Mouse (Mus musculus) heart, embryonic 13.5 days (tissue): ENCODE results near the gene Gipr. TPM values are rescaled to one million over a fixed set of nuclear protein-coding genes. Genes with fewer than 3 reads are reported as not detected.
"Not testable (repeated sequence)": the region's sequence is repeated elsewhere in the genome, so short reads cannot be mapped to it uniquely, and the experiment has no call there.

Experiments used
- ATAC-seq: fragments of 200-750 bp; cut with Nextera tagmentation; 2 replicates; pipeline ENCODE4 v1.8.0; 2017; ENCODE audit warnings: moderate TSS enrichment; ENCODE audit not compliant: insufficient number of reproducible peaks, low FRiP score, low TSS enrichment; ENCODE audit errors: extremely low read depth
- H3K27ac ChIP-seq: fragments of 300-500 bp; sonication (generic); replicated peaks from 2 replicates; pipeline ENCODE4 v1.5.1; 2015; ENCODE audit warnings: moderate library complexity, mild to moderate bottlenecking, inconsistent platforms
- H3K27me3 ChIP-seq: fragments of 300-500 bp; sonication (generic); replicated peaks from 2 replicates; pipeline ENCODE4 v1.6.1; 2015; ENCODE audit warnings: mild to moderate bottlenecking, inconsistent platforms
- H3K36me3 ChIP-seq: fragments of 300-500 bp; sonication (generic); 2 replicates; pipeline ENCODE4 v1.6.1; 2015; ENCODE audit warnings: mild to moderate bottlenecking, inconsistent platforms
- H3K4me1 ChIP-seq: fragments of 300-500 bp; sonication (generic); 2 replicates; pipeline ENCODE4 v1.6.1; 2015; ENCODE audit warnings: inconsistent platforms
- H3K4me2 ChIP-seq: fragments of 300-500 bp; sonication (generic); 2 replicates; pipeline ENCODE4 v1.6.1; 2015; ENCODE audit warnings: inconsistent platforms, mild to moderate bottlenecking, moderate library complexity
- H3K4me3 ChIP-seq: fragments of 300-500 bp; sonication (generic); 2 replicates; pipeline ENCODE4 v1.5.1; 2015; ENCODE audit warnings: moderate library complexity, mild to moderate bottlenecking, inconsistent platforms
- H3K9ac ChIP-seq: fragments of 300-500 bp; sonication (generic); 2 replicates; pipeline ENCODE4 v1.6.1; 2015; ENCODE audit warnings: inconsistent platforms, mild to moderate bottlenecking, moderate library complexity
- H3K9me3 ChIP-seq: fragments of 300-500 bp; sonication (generic); 2 replicates; pipeline ENCODE4 v1.6.1; 2016; ENCODE audit warnings: inconsistent platforms
- WGBS: fragments of 180-500 bp; shearing (Covaris S2); methylation state at CpG from one replicate; pipeline ENCODE4 v1.1.7; 2015; ENCODE audit warnings: mixed read lengths; 5-methylcytosine and 5-hydroxymethylcytosine counted together
- polyA plus RNA-seq: library from polyadenylated mRNA; unstranded; fragments of >200 nt; fragmentation: Nextera tagmentation; extraction: Ambion mirVana; gene quantifications from 2 replicates; pipeline ENCODE4 v1.2.1, GENCODE M21; 2015

Gene Gipr
- polyA plus RNA-seq, 1 experiment from 2014 or later = 9.9 TPM

DNA sequence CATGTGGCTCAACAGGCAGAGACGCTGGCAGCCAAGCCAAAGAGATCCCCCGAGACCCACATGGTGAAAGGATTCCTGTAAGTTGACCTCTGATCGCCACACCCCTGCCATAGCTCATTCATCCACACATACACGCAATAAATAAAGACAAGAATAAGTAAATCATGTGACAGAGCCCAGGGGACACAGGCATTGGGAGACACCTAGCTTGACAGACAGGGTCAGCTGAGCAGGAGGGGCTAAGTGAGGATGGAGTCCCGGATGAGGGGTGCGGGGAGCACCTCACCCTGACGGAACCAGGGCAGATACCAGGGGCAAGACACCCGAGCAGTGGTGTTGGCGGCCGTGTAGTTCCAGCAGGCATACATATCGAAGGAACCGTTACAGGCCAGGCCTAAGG lies 2.2 kb downstream of the Gipr start:
- H3K9ac ChIP-seq = peak overlapping the region; percentile 44; the same call in 1 of the 2 replicates
- no peak overlapping the region for H3K4me3 ChIP-seq
- H3K27ac ChIP-seq = no peak overlapping the region
- H3K9me3 ChIP-seq = no peaks in the 10 kb centered on the region
- peaks cover 55% of the 10 kb centered on the region for H3K4me1 ChIP-seq
- peaks cover 38% of the 10 kb centered on the region for H3K27me3 ChIP-seq
- peak overlapping the region; percentile 64 for H3K4me2 ChIP-seq
- no peaks in the 10 kb centered on the region for H3K36me3 ChIP-seq
- ATAC-seq = no peak
- 33% methylated on average over 12 of the region's 12 CpGs for WGBS

DNA sequence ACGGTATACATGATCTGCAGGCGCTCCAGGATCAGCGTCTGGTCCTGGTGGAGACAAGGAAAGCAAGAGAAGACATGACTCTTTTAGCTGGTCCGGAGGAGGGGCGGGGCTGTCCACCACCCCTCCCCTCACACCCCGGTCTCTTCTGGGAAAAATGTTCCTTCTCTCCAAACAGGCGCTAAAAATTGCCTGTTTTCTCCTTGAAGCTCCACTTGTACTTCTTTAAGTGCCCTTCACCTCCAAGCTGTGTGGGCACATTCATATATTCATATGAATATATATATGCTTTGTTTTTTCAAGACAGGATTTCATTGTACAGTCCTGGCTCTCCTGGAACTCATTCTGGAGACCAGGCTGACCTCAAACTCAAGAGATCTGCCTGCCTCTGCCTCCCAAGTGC lies 3.0 kb downstream of the Gipr start:
- no peak overlapping the region for H3K4me3 ChIP-seq
- no peak overlapping the region for H3K27ac ChIP-seq
- no peak for ATAC-seq
- H3K4me1 ChIP-seq = peaks cover 50% of the 10 kb centered on the region
- H3K4me2 ChIP-seq = no peak overlapping the region
- 73% methylated on average over 7 of the region's 7 CpGs for WGBS
- H3K27me3 ChIP-seq = peaks cover 42% of the 10 kb centered on the region
- H3K9me3 ChIP-seq = no peaks in the 10 kb centered on the region
- H3K36me3 ChIP-seq = no peaks in the 10 kb centered on the region
- no peak overlapping the region for H3K9ac ChIP-seq

DNA sequence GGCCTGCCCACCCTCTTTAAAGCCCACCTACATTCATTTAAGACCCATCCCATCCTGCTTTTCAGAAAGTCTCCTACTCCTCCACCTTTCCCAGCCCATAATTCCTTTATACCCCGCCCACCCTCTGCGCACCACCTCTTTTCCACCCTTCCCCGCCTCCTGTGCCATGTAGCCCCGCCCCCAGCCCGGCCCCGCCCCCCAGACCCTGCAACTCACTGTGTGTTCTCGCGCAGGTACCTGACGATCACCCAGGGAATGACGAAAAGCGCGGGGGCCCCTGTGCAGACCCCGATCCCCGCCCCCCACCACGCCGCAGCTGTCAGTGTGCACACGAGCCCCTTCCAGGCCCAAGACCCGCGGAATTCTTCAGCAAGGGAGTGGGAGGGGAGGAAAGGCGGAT lies 5.8 kb downstream of the Gipr start:
- peaks cover under 1% of the 10 kb centered on the region for H3K36me3 ChIP-seq
- H3K4me1 ChIP-seq = peaks cover 45% of the 10 kb centered on the region
- no peak overlapping the region for H3K27ac ChIP-seq
- H3K9ac ChIP-seq = peak overlapping the region; percentile 80
- peaks cover 42% of the 10 kb centered on the region for H3K27me3 ChIP-seq
- H3K4me3 ChIP-seq = peak overlapping the region; percentile 50
- peak overlapping the region; percentile 79 for H3K4me2 ChIP-seq
- 3% methylated on average over 20 of the region's 20 CpGs for WGBS
- no peak for ATAC-seq
- no peaks in the 10 kb centered on the region for H3K9me3 ChIP-seq

GRCm38 (mm10) chr7:19159411-19159810 lies 6.5 kb downstream of the Gipr start:
- Histone ChIP-seq H3K36me3 (peaks cover 7% of the 10 kb centered on the region), H3K4me2 (peak overlapping the region; percentile 79), H3K27ac (no peak overlapping the region), H3K9ac (peak overlapping the region; percentile 80), H3K4me3 (peak overlapping the region; percentile 50), H3K4me1 (peaks cover 38% of the 10 kb centered on the region), H3K27me3 (peaks cover 39% of the 10 kb centered on the region), H3K9me3 (no peaks in the 10 kb centered on the region)
- ATAC-seq = no peak
- 18% methylated on average over 18 of the region's 18 CpGs for WGBS

- 64% methylated on average over 11 of the region's 11 CpGs for WGBS
Measured at GRCm38 (mm10) chr7:19158601-19159000, 7.3 kb downstream of the Gipr start.

GRCm38 (mm10) chr7:19157160-19157800 lies 8.6 kb downstream of the Gipr start:
- H3K4me1 ChIP-seq = peaks cover 28% of the 10 kb centered on the region
- ATAC-seq = 0 out of 2 replicates have a peak, but pooled peaks have one; percentile 28
- H3K36me3 ChIP-seq = peaks cover 28% of the 10 kb centered on the region
- peaks cover 27% of the 10 kb centered on the region for H3K27me3 ChIP-seq
- H3K9me3 ChIP-seq = no peaks in the 10 kb centered on the region
- WGBS = 6% methylated on average over 30 of the region's 30 CpGs
- H3K27ac ChIP-seq = peak overlapping the region; percentile 60
- no peak overlapping the region for H3K4me3 ChIP-seq
- peak overlapping the region; percentile 72 for H3K9ac ChIP-seq
- H3K4me2 ChIP-seq = peak overlapping the region; percentile 61

More at GRCm38 (mm10) chr7:19158601-19159000, 7.3 kb downstream of the Gipr start:
- Histone ChIP-seq H3K4me3 (no peak overlapping the region), H3K4me1 (peaks cover 30% of the 10 kb centered on the region), H3K4me2 (no peak overlapping the region), H3K27me3 (peaks cover 33% of the 10 kb centered on the region), H3K27ac (no peak overlapping the region), H3K9me3 (no peaks in the 10 kb centered on the region), H3K9ac (no peak overlapping the region), H3K36me3 (peaks cover 16% of the 10 kb centered on the region)
- no peak for ATAC-seq

DNA sequence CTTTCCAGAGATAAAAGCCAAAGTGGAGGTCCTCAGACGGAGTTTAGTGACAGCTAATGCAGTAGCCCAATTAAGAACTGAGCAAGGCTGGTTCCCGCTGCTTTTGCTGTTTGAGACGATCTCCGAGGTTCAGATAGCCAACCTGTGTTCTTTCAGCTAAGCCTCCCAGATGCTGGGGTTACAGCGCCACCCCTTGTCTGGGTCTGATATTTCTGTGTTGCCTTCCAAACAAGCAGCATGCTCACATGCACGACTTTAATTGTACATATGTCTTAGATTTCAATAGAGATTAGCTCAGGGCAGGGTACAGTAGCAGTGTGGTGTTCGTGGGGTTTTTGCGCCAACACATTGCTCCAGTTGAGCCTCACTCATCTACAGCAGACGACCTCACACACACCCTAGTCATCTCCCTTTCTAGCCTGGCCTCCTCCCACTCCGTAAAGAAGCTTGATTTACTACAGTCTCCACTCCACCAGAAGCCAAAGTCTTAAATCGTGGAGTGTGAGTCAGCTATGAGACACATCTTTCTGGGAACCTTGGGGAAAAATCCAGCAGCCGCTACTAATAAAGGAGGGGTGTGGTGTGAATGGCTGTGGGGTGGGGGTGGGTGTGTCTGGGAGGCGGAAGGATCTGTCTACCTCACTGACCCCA lies 10.0 kb downstream of the Gipr start:
- Histone ChIP-seq H3K27ac (no peak overlapping the region), H3K4me2 (no peak overlapping the region), H3K36me3 (peaks cover 41% of the 10 kb centered on the region), H3K4me1 (peaks cover 29% of the 10 kb centered on the region), H3K4me3 (no peak overlapping the region), H3K27me3 (peaks cover 23% of the 10 kb centered on the region), H3K9me3 (no peaks in the 10 kb centered on the region), H3K9ac (no peak overlapping the region)
- WGBS = 59% methylated on average over 13 of the region's 13 CpGs
- no peak for ATAC-seq

DNA sequence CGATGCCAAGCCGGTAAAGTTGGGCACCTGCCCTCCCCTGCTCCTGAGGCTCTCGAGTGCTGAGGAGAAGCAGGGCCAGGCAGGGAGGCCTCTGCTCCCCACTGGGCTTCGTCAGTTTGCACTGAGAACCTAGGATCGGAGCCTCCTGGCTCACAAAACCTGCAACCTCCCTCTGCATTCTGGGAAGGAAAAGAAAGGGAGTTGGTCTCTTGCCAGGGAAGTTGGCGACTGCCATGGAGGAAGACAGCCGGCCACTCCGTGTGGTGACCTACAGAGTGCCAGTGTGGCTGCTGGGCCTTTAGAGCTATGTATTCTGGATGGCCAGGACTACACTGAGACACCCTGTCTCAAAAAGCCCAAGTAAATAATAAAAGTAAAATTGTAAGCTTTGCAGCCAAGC lies 11.1 kb downstream of the Gipr start:
- 77% methylated on average over 8 of the region's 8 CpGs for WGBS
- no peak overlapping the region for H3K9ac ChIP-seq
- H3K9me3 ChIP-seq = no peaks in the 10 kb centered on the region
- H3K4me2 ChIP-seq = no peak overlapping the region
- peaks cover 14% of the 10 kb centered on the region for H3K27me3 ChIP-seq
- H3K27ac ChIP-seq = no peak overlapping the region
- H3K36me3 ChIP-seq = peaks cover 41% of the 10 kb centered on the region
- peaks cover 30% of the 10 kb centered on the region for H3K4me1 ChIP-seq
- no peak overlapping the region for H3K4me3 ChIP-seq
- ATAC-seq = no peak

- not testable (repeated sequence) for H3K9me3 ChIP-seq, ATAC-seq, H3K4me2 ChIP-seq, H3K27ac ChIP-seq, H3K27me3 ChIP-seq
- Histone ChIP-seq H3K9ac (peak overlapping the region; percentile 92; the same call in 1 of the 2 replicates), H3K4me3 (peak overlapping the region; percentile 82; the same call in 1 of the 2 replicates), H3K4me1 (peaks cover 27% of the 10 kb centered on the region), H3K36me3 (peaks cover 48% of the 10 kb centered on the region)
- 81% methylated on average over 10 of the region's 10 CpGs for WGBS
Measured at GRCm38 (mm10) chr7:19151121-19151520, 14.8 kb downstream of the Gipr start.

GRCm38 (mm10) chr7:19149626-19150025 lies 16.3 kb downstream of the Gipr start, which contains the start of gene Snrpd2:
Gene Snrpd2, plus strand, starts transcription at chr7:19149722.
- Histone ChIP-seq H3K27ac (peak within 1 kb of the TSS; percentile 79), H3K9me3 (no peaks in the 10 kb centered on the region), H3K36me3 (peaks cover 44% of the 10 kb centered on the region), H3K4me3 (peak within 1 kb of the TSS; percentile 82), H3K4me1 (peaks cover 27% of the 10 kb centered on the region), H3K4me2 (peak within 1 kb of the TSS; percentile 85), H3K27me3 (no peaks in the 10 kb centered on the region), H3K9ac (peak within 1 kb of the TSS; percentile 92)
- ATAC-seq = peak; percentile 82
- WGBS = under 1% methylated on average over 24 of the region's 24 CpGs

GRCm38 (mm10) chr7:19148875-19149541 lies 16.9 kb downstream of the Gipr start, which contains the start of gene Qpctl:
Gene Qpctl, minus strand, starts transcription at chr7:19149291.
- Histone ChIP-seq H3K4me1 (peaks cover 27% of the 10 kb centered on the region), H3K27ac (peak within 1 kb of the TSS; percentile 79), H3K9ac (peak within 1 kb of the TSS; percentile 92), H3K9me3 (no peaks in the 10 kb centered on the region), H3K27me3 (no peaks in the 10 kb centered on the region), H3K4me3 (peak within 1 kb of the TSS; percentile 82), H3K36me3 (peaks cover 37% of the 10 kb centered on the region), H3K4me2 (peak within 1 kb of the TSS; percentile 85)
- under 1% methylated on average over 43 of the region's 43 CpGs for WGBS
- peak; percentile 97 for ATAC-seq
